Mouse (Mus musculus) megakaryocyte, embryonic 14.5 days (primary cell): ENCODE measurements at regions not wholly inside any gene's neighbourhood (a gene's known extent, or its start where the extent isn't known, plus 50 kb on each side); places are given as distances from the start of the nearest gene placed in this dataset.

Experiments
- FLI1 ChIP-seq: IDR thresholded peaks from 2 replicates; pipeline ENCODE4 v1.6.1; 2012; ENCODE audit warnings: low read length, inconsistent platforms, mixed read lengths
- GATA1 ChIP-seq: IDR thresholded peaks from 3 replicates; pipeline ENCODE4 v1.6.1; 2012; ENCODE audit warnings: mixed read lengths, low read length, inconsistent platforms, borderline replicate concordance

DNA sequence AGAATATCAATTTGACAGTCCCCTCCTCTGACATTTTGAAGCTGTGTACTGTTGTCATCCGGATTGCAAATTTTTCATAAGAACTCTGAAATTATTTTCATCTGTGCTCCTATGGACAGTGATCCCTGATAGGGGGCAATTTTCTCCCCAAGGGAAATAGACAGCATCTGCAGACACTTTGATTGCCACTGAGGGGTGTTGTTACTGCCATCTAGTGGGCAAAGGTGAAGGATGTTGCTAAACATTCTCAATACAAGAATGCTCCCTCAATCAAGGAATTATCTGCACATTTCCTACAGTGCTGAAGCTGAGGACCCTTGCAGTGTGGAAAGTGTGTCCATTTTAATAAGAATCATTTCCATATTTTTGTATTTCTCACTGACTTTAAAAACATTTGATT is 233.7 kb downstream of the Car8 start:
- TF ChIP-seq GATA1 (no peak), FLI1 (no peak)
